Mouse (Mus musculus) CD8-positive naive resting alpha-beta T cell, adult 2 months (primary cell): ENCODE data around the gene Gm3618.
"Not testable (repeated sequence)": the region's sequence is repeated elsewhere in the genome, so short reads cannot be mapped to it uniquely, and the experiment has no call there.

Experiments
- DNase-seq, 2 experiments: peaks; one replicate each; pipeline ENCODE4 v3.0.0; 2022; ENCODE audit warnings: low read depth in 2 of 2, low spot score in 2 of 2

The Gm3618 gene

DNA sequence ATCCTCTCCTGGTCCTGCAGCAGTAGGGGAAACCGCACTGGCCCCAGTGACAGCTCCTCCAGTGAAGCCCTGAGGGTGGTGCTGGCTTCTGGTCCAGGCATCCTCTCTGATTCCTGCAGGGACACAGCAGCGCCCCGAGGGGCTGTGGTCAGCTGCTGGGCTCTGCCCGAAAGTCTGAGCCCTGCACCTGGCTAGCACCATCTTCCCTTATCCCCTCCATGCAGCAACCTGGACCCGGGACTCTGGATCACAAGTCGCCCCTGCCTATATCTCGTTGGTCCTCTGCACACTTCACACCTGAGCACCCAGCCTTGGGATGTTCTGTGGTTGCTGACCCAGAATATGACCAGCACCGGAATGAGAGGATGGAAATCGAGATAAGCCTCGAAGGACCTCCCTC, at the start of gene Gm3618:
Gm3618 (minus strand) TSS at position 101 of the 400 bp plus-strand sequence.
- DNase-seq, result not testable (repeated sequence)

DNA sequence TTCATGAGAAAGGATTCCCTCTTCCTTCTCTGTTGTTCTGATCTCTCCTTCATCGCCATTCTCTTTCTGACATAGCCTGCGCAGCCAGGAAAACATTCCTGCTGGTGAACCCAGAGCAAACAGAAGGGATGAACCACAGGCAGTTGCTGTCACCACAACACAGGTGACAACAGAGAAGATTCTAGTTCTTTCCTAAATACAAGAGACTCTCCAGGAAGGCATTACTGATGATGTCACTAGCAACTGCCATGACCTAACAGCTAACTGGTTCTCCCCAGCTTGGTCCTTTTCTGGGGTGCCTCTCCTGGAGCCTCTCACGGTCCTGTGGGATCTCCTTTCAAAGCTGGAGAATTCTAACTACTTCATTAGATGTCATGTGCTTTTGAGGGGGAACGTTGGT, 46.7 kb upstream of the Gm3618 start, which contains the start of gene Gm16440:
Gm16440 (minus strand) TSS at position 101 of the 400 bp plus-strand sequence.
- not testable (repeated sequence) for DNase-seq

DNA sequence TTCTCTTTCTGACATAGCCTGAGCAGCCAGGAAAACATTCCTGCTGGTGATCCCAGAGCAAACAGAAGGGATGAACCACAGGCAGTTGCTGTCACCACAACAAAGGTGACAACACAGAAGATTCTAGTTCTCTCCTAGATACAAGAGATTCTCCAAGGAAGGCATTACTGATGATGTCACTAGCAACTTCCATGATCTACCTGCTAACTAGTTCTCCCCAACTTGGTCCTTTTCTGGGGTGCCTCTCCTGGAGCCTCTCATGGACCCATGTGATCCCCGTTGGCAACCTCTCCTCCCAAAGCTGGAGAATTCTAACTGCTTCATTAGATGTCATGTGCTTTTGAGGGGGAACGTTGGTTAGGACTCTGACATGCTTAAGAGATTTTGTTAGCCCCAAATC, 38.7 kb downstream of the Gm3618 start, which contains the start of gene Gm21103:
Gm21103 (minus strand) TSS at position 101 of the 400 bp plus-strand sequence.
- not testable (repeated sequence) for DNase-seq

DNA sequence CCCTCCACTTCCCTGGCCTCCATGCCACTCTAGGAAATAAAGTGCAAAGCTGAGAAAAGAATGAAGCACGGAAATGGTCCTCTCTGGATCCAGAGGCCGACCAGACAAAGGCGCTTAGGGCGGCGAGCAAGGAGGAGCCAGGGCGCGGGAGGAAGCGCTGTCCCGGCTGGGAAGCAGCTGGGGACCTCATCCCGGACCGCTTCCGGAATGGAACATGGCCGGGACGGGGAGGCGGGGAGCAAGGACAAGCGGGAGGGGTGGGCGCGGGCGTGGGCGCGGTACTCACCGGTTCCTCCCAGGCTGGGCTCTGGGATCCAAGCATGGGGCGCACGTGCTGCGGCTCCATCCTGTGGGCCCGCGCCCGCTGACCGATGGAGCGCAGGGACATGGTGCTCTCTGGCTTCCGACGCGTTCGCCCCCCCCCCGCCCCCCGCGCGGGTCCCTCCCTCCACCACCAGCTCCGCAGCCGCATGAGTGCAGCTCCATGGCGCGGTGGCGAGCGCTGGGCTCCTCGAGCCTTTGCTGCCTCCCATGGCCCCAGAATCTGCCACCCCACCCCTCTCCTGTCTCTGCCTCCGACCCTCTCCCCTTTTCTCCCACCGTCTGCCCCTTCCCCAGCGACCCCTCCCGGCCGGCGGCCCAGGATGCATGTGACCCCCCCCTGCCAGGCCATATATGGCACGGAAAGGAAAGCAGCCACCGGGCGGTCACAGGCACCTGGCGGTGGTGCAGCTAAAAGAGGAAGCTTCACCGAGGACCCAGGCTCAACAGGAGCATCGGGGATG, 56.4 kb downstream of the Gm3618 start, which contains the start of gene Gm3411:
Gm3411 (minus strand) TSS at position 320 of the 785 bp plus-strand sequence.
- not testable (repeated sequence) for DNase-seq
